Mouse (Mus musculus) liver, embryonic 14.5 days (tissue): ENCODE data around the gene Foxf2. TPM values are rescaled to one million over a fixed set of nuclear protein-coding genes. Genes with fewer than 3 reads are reported as not detected.

Experiments
- ATAC-seq: fragments of 200-750 bp; cut with Nextera tagmentation; 2 replicates; pipeline ENCODE4 v1.8.0; 2017; ENCODE audit warnings: moderate number of reproducible peaks, mild to moderate bottlenecking, moderate library complexity; ENCODE audit not compliant: insufficient read depth
- DNase-seq, 3 experiments: peaks; one replicate each; pipeline ENCODE4 v3.0.0-alpha.2; 2012 to 2013; ENCODE audit warnings: low read depth in 3 of 3, low spot score in 3 of 3
- H3K27ac ChIP-seq: fragments of 300-500 bp; sonication (generic); 2 replicates; pipeline ENCODE4 v1.5.1; 2014; ENCODE audit warnings: moderate library complexity, mild to moderate bottlenecking, control low read depth, inconsistent platforms
- H3K27me3 ChIP-seq: fragments of 300-500 bp; sonication (generic); 2 replicates; pipeline ENCODE4 v1.6.1; 2014; ENCODE audit warnings: mild to moderate bottlenecking, low read length, moderate library complexity; ENCODE audit not compliant: control insufficient read depth, insufficient read depth
- H3K36me3 ChIP-seq: fragments of 300-500 bp; sonication (generic); replicated peaks from 2 replicates; pipeline ENCODE4 v1.6.1; 2014; ENCODE audit warnings: low read depth; ENCODE audit not compliant: control insufficient read depth, insufficient read depth
- H3K4me1 ChIP-seq, 2 experiments: fragments of 200-500 bp in 1 of 2; fragments of 300-500 bp in 1 of 2; sonication (generic) in 1 of 2; replicated peaks; 2 replicates each; pipeline ENCODE4 v1.6.1; 2012 to 2014; ENCODE audit warnings: antibody characterized with exemption in 1 of 2, inconsistent platforms in 1 of 2, low read length in 1 of 2; ENCODE audit not compliant: control insufficient read depth in 2 of 2, insufficient read depth in 2 of 2
- H3K4me2 ChIP-seq: fragments of 300-500 bp; sonication (generic); 2 replicates; pipeline ENCODE4 v1.6.1; 2014; ENCODE audit warnings: low read depth, mild to moderate bottlenecking, control low read depth, moderate library complexity
- H3K4me3 ChIP-seq, 2 experiments: fragments of 200-500 bp in 1 of 2; fragments of 300-500 bp in 1 of 2; sonication (generic) in 1 of 2; 2 replicates each; pipeline ENCODE4 v1.5.1; 2012 to 2014; ENCODE audit warnings: low read depth in 2 of 2, low read length in 2 of 2, mild to moderate bottlenecking in 2 of 2, control low read depth in 1 of 2, inconsistent platforms in 1 of 2, moderate library complexity in 1 of 2; ENCODE audit not compliant: insufficient read depth in 1 of 2
- H3K9ac ChIP-seq: fragments of 300-500 bp; sonication (generic); replicated peaks from 2 replicates; pipeline ENCODE4 v1.6.1; 2014; ENCODE audit warnings: mild to moderate bottlenecking, control low read depth, moderate library complexity
- H3K9me3 ChIP-seq: fragments of 300-500 bp; sonication (generic); 2 replicates; pipeline ENCODE4 v1.6.1; 2016; ENCODE audit warnings: low read length, mixed read lengths; ENCODE audit not compliant: control insufficient read depth
- CTCF ChIP-seq: IDR thresholded peaks from 2 replicates; pipeline ENCODE4 v1.5.1; 2016; ENCODE audit warnings: antibody characterized with exemption, low read depth, control low read depth
- EP300 ChIP-seq: IDR thresholded peaks from 2 replicates; pipeline ENCODE4 v1.6.1; 2016; ENCODE audit warnings: antibody characterized with exemption, low read depth
- WGBS: fragments of 180-500 bp; shearing (Covaris S2); extraction: QIAGEN DNeasy Blood & Tissue Kit; methylation state at CpG from one replicate; pipeline ENCODE4 v1.1.7; 2014; ENCODE audit not compliant: insufficient replicate concordance; 5-methylcytosine and 5-hydroxymethylcytosine counted together
- polyA plus RNA-seq, 2 experiments: library from polyadenylated mRNA; depleted of rRNA in 1 of 2; stranded (reverse) in 1 of 2; unstranded in 1 of 2; fragments of >200 nt; fragmentation: Nextera tagmentation in 1 of 2; extraction: Ambion mirVana in 1 of 2; gene quantifications; 2 replicates each; pipeline versions ENCODE4 v1.2.1 to v1.2.3; 2012 to 2014

The Foxf2 gene
- polyA plus RNA-seq, 2 experiments = 0.09 TPM; not detected in 1

GRCm38 (mm10) chr13:31624966-31625332, 667 bp upstream of the Foxf2 start:
- Histone ChIP-seq H3K9ac (no peak overlapping the region), H3K4me3 (no peak overlapping the region), H3K27me3 (peaks cover 97% of the 10 kb centered on the region), H3K9me3 (no peaks in the 10 kb centered on the region), H3K4me2 (no peak overlapping the region), H3K27ac (no peak overlapping the region), H3K4me1 (no peaks in the 10 kb centered on the region), H3K36me3 (no peaks in the 10 kb centered on the region)
- ATAC-seq (no peak), DNase-seq (no peak)
- TF ChIP-seq EP300 (no peak), CTCF (no peak)
- 2% methylated on average over 13 of the region's 13 CpGs for WGBS

- ATAC-seq (no peak), DNase-seq (no peak)
- peak overlapping the region in 1 of 2 experiments; percentile 13; a peak in 1 of 4 replicates for H3K4me3 ChIP-seq
These were observed 676 bp downstream of the Foxf2 start for GRCm38 (mm10) chr13:31626183-31626801.

GRCm38 (mm10) chr13:31626991-31627625, 1.5 kb downstream of the Foxf2 start:
- no peak overlapping the region for H3K4me3 ChIP-seq
- H3K9me3 ChIP-seq = no peaks in the 10 kb centered on the region
- no peak overlapping the region for H3K9ac ChIP-seq
- no peak overlapping the region for H3K4me2 ChIP-seq
- H3K4me1 ChIP-seq = no peaks in the 10 kb centered on the region
- peaks cover 93% of the 10 kb centered on the region for H3K27me3 ChIP-seq
- WGBS = 2% methylated on average over 24 of the region's 24 CpGs
- DNase-seq (no peak), ATAC-seq (no peak)
- no peaks in the 10 kb centered on the region for H3K36me3 ChIP-seq
- H3K27ac ChIP-seq = no peak overlapping the region
- TF ChIP-seq CTCF (no peak), EP300 (no peak)

More at GRCm38 (mm10) chr13:31626183-31626801, 676 bp downstream of the Foxf2 start:
- Histone ChIP-seq H3K36me3 (no peaks in the 10 kb centered on the region), H3K9me3 (no peaks in the 10 kb centered on the region), H3K4me1 (no peaks in the 10 kb centered on the region), H3K27me3 (peaks cover 97% of the 10 kb centered on the region), H3K4me2 (peak overlapping the region; percentile 27), H3K27ac (no peak overlapping the region), H3K9ac (no peak overlapping the region)
- under 1% methylated on average over 57 of the region's 60 CpGs for WGBS
- TF ChIP-seq EP300 = no peak
- no peak for TF ChIP-seq CTCF

GRCm38 (mm10) chr13:31627864-31628690, 2.5 kb downstream of the Foxf2 start:
- no peak overlapping the region for H3K4me2 ChIP-seq

GRCm38 (mm10) chr13:31628691-31629180, 3.1 kb downstream of the Foxf2 start:
- no peak overlapping the region for H3K4me3 ChIP-seq
- no peak for TF ChIP-seq CTCF
- no peak for TF ChIP-seq EP300
- H3K4me2 ChIP-seq = no peak overlapping the region
- peaks cover 81% of the 10 kb centered on the region for H3K27me3 ChIP-seq
- no peak overlapping the region for H3K9ac ChIP-seq
- 5% methylated on average over 14 of the region's 14 CpGs for WGBS
- DNase-seq = no peak
- ATAC-seq = no peak
- H3K9me3 ChIP-seq = no peaks in the 10 kb centered on the region
- H3K4me1 ChIP-seq = no peaks in the 10 kb centered on the region
- H3K36me3 ChIP-seq = no peaks in the 10 kb centered on the region
- no peak overlapping the region for H3K27ac ChIP-seq

More at GRCm38 (mm10) chr13:31627864-31628690, 2.5 kb downstream of the Foxf2 start:
- 13% methylated on average over 8 of the region's 8 CpGs for WGBS
- DNase-seq = no peak
- H3K9me3 ChIP-seq = no peaks in the 10 kb centered on the region
- ATAC-seq = no peak
- H3K36me3 ChIP-seq = no peaks in the 10 kb centered on the region
- no peak overlapping the region for H3K9ac ChIP-seq
- no peak overlapping the region for H3K27ac ChIP-seq
- no peak overlapping the region for H3K4me3 ChIP-seq
- peaks cover 87% of the 10 kb centered on the region for H3K27me3 ChIP-seq
- no peaks in the 10 kb centered on the region for H3K4me1 ChIP-seq
- no peak for TF ChIP-seq EP300
- TF ChIP-seq CTCF = no peak
